Mouse (Mus musculus) colon, adult 2 months (tissue): Measurements from ENCODE around the gene Midn. TPM values are rescaled to one million over a fixed set of nuclear protein-coding genes. Genes with fewer than 3 reads are reported as not detected.

Source experiments
- polyA plus RNA-seq: library from polyadenylated mRNA; depleted of rRNA; stranded (reverse); fragments of >200 nt; gene quantifications from 2 replicates; pipeline ENCODE4 v1.2.3, GENCODE M21; 2012; rRNA removed

Midn gene
- polyA plus RNA-seq, result 174 and 187 TPM in 2 replicates

GRCm38 (mm10) chr10:80147719-80148601 is at the start of gene Midn:
Gene Midn (plus strand): TSS chr10:80148272.

GRCm38 (mm10) chr10:80105460-80105859 is 42.6 kb upstream of the Midn start, which contains the start of gene Sbno2:
Gene Sbno2 (minus strand): TSS chr10:80105571.

GRCm38 (mm10) chr10:80115290-80115943 is 32.7 kb upstream of the Midn start, which contains the start of gene Stk11:
Gene Stk11 (plus strand): TSS chr10:80115803.

DNA sequence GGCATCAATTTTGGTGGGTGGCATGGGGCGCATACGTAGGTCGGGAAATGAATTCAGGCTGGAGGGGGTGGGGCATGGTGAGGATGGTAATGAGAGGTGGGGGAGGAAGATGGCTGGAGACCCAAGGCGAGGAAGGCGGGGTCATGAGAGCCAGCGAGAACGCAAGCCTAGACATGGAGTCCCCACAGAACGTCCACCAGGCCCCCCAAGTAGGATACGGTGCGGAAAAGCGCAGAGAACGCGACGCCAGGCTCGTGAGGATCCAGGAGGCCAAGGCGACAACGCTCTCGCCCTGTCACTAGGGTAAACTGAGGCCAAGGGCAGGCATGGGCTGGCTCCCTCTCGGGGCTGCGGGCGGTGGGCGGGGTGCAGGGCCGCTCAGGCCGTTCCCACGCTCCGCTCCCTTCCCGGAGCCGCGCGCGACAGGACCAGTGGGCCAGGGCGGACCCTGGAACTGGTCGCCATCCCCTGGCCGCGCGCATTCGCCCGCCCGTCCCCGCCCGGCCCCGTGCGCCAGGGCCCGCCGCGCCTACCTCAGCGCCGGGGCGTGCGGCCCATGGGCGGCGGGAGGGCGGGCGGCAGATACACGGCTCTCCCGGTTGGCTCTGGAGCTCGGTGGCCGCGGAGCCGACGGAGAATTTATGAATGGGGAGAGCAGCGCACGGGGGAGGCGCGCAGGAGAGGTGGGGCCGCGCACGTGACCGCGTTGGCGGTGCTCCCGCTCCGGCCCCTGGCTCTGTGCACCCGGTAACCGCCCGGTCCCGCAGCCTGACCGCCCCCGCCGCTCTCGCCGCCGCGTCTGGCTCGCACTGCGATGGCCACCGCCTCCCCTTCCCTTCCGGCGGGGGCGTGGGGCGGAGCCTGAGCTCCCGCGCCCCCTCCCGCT is 9.3 kb upstream of the Midn start, which contains the start of gene Atp5d:
Atp5d (plus strand) TSS at position 80 of the 886 bp plus-strand sequence.

GRCm38 (mm10) chr10:80140666-80141035 is 7.4 kb upstream of the Midn start, which contains the start of gene Cbarp:
Gene Cbarp (minus strand): TSS chr10:80140835.

DNA sequence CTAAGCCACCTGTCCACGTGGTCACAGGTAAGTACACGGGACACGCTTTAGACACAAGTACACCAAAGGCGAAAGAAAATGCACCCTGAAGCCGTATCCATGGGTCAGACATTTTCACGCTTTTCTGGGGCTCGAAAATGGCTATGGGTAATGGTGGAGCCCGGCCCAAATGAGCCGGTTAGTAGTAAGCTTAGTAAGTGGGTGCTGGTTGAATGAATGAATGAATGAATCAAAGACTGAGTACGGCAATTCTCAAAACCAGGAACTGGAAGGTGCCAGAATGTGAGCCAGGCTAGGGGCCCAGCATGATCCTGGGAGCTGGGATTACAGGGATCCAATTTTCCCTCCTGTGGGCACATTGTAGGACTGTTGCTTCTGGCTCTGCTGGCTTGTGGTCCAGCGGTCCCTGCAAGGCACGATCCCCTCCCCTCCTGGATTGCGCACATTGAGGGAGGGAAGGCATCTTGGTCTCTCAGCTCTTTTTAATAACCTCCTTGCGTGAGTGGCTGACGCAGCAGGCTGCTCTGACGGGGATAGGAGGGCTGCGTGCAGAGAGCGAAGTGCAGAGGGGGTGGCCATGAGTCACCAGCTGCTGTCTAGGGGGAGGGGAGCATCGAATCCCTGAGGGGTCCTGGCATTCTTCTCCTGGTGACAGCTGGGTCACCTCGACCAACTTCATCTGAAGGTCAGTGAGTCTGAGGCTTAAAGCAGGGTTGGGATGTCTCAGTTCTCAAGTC is 17.5 kb downstream of the Midn start, which contains the start of gene Cirbp:
Cirbp (plus strand) TSS at position 594 of the 737 bp plus-strand sequence.

GRCm38 (mm10) chr10:80172527-80173292 is 24.6 kb downstream of the Midn start, which contains the start of gene 1600002K03Rik:
Gene 1600002K03Rik (plus strand): TSS chr10:80172944.

GRCm38 (mm10) chr10:80179068-80180051 is 31.3 kb downstream of the Midn start, which contains the start of gene Efna2:
Gene Efna2 (plus strand): TSS chr10:80179482.

Other genes starting within 250 kb of the Midn start
- 82.9 and 84.0 TPM in 2 replicates for gene Med16, start 239.3 kb upstream of the Midn start, polyA plus RNA-seq
- gene Gm26602, start 237.4 kb upstream of the Midn start, polyA plus RNA-seq, result not detected in 2 replicates
- 9.5 and 12.7 TPM in 2 replicates for gene Kiss1r, start 231.3 kb upstream of the Midn start, polyA plus RNA-seq
- gene R3hdm4, start 227.1 kb upstream of the Midn start, polyA plus RNA-seq, result 358 and 384 TPM in 2 replicates
- gene Arid3a, start 221.2 kb upstream of the Midn start, polyA plus RNA-seq, result 7.1 and 9.2 TPM in 2 replicates
- gene Wdr18, start 188.1 kb upstream of the Midn start, polyA plus RNA-seq, result 43.3 and 45.7 TPM in 2 replicates
- not detected in 2 replicates for gene Grin3b, start 177.6 kb upstream of the Midn start, polyA plus RNA-seq
- 384 and 485 TPM in 2 replicates for gene Tmem259, start 163.9 kb upstream of the Midn start, polyA plus RNA-seq
- 79.8 and 98.8 TPM in 2 replicates for gene Cnn2, start 159.7 kb upstream of the Midn start, polyA plus RNA-seq
- gene Abca7, start 151.8 kb upstream of the Midn start, polyA plus RNA-seq, result 40.3 and 43.6 TPM in 2 replicates
- gene Arhgap45, start 131.6 kb upstream of the Midn start, polyA plus RNA-seq, result 24.6 and 25.0 TPM in 2 replicates
- gene Polr2e, start 108.5 kb upstream of the Midn start, polyA plus RNA-seq, result 179 and 185 TPM in 2 replicates
- gene Gpx4, start 101.1 kb upstream of the Midn start, polyA plus RNA-seq, result 332 and 514 TPM in 2 replicates
- gene Sbno2, start 42.7 kb upstream of the Midn start, polyA plus RNA-seq, result 82.3 and 100 TPM in 2 replicates
- gene Stk11, start 32.5 kb upstream of the Midn start, polyA plus RNA-seq, result 125 and 133 TPM in 2 replicates
- 2,828 and 3,041 TPM in 2 replicates for gene Atp5d, start 9.6 kb upstream of the Midn start, polyA plus RNA-seq
- 14.1 and 17.1 TPM in 2 replicates for gene Cbarp, start 7.4 kb upstream of the Midn start, polyA plus RNA-seq
- gene Cirbp, start 17.7 kb downstream of the Midn start, polyA plus RNA-seq, result 98.7 and 100 TPM in 2 replicates
- 18.0 and 23.5 TPM in 2 replicates for gene 1600002K03Rik, start 24.7 kb downstream of the Midn start, polyA plus RNA-seq
- 3.4 and 3.6 TPM in 2 replicates for gene Efna2, start 31.2 kb downstream of the Midn start, polyA plus RNA-seq
- 25.4 and 27.3 TPM in 2 replicates for gene Mum1, start 78.2 kb downstream of the Midn start, polyA plus RNA-seq
- 917 and 1,055 TPM in 2 replicates for gene Ndufs7, start 100.8 kb downstream of the Midn start, polyA plus RNA-seq
- gene Gamt, start 112.7 kb downstream of the Midn start, polyA plus RNA-seq, result 12.4 and 22.1 TPM in 2 replicates
- 79.6 and 86.9 TPM in 2 replicates for gene Dazap1, start 113.2 kb downstream of the Midn start, polyA plus RNA-seq
- 1,702 and 2,447 TPM in 2 replicates for gene Rps15, start 144.2 kb downstream of the Midn start, polyA plus RNA-seq
- 1.8 and 2.0 TPM in 2 replicates for gene Apc2, start 147.7 kb downstream of the Midn start, polyA plus RNA-seq
- 55.6 and 67.7 TPM in 2 replicates for gene 2310011J03Rik, start 172.3 kb downstream of the Midn start, polyA plus RNA-seq
- gene Pcsk4, start 181.2 kb downstream of the Midn start, polyA plus RNA-seq, result 20.6 and 24.0 TPM in 2 replicates
- 27.3 and 36.0 TPM in 2 replicates for gene Reep6, start 181.7 kb downstream of the Midn start, polyA plus RNA-seq
- gene Adamtsl5, start 200.1 kb downstream of the Midn start, polyA plus RNA-seq, result 27.8 and 29.2 TPM in 2 replicates
- 0.38 and 0.71 TPM in 2 replicates for gene Plk5, start 208.2 kb downstream of the Midn start, polyA plus RNA-seq
- 23.9 and 24.3 TPM in 2 replicates for gene Mex3d, start 239.4 kb downstream of the Midn start, polyA plus RNA-seq